Mouse (Mus musculus) heart, postnatal 0 days (tissue): ENCODE data around the gene Ripor3. TPM values are rescaled to one million over a fixed set of nuclear protein-coding genes. Genes with fewer than 3 reads are reported as not detected.
A peak's percentile ranks its signal among the peaks of the same experiment; 100 is the strongest.

Source experiments
- ATAC-seq: fragments of 200-750 bp; cut with Nextera tagmentation; 2 replicates; pipeline ENCODE4 v1.8.0; 2017; ENCODE audit warnings: low read depth, moderate number of reproducible peaks, moderate library complexity; ENCODE audit not compliant: insufficient read depth
- DNase-seq: peaks from one replicate; pipeline ENCODE4 v3.0.0-alpha.2; 2016; ENCODE audit warnings: low spot score
- H3K27ac ChIP-seq: fragments of 300-500 bp; sonication (generic); 2 replicates; pipeline ENCODE4 v1.5.1; 2014; ENCODE audit warnings: low read depth, mild to moderate bottlenecking
- H3K27me3 ChIP-seq: fragments of 300-500 bp; sonication (generic); 2 replicates; pipeline ENCODE4 v1.6.1; 2014; ENCODE audit warnings: low read length, mixed read lengths; ENCODE audit not compliant: control insufficient read depth, insufficient read depth
- H3K36me3 ChIP-seq: fragments of 300-500 bp; sonication (generic); replicated peaks from 2 replicates; pipeline ENCODE4 v1.6.1; 2014; ENCODE audit warnings: low read length, mixed read lengths; ENCODE audit not compliant: control insufficient read depth, insufficient read depth
- H3K4me1 ChIP-seq: fragments of 300-500 bp; sonication (generic); 2 replicates; pipeline ENCODE4 v1.6.1; 2014; ENCODE audit warnings: antibody characterized with exemption; ENCODE audit not compliant: control insufficient read depth, insufficient read depth
- H3K4me2 ChIP-seq: fragments of 300-500 bp; sonication (generic); 2 replicates; pipeline ENCODE4 v1.6.1; 2014; ENCODE audit warnings: low read depth, mild to moderate bottlenecking, low read length, moderate library complexity
- H3K4me3 ChIP-seq: fragments of 300-500 bp; sonication (generic); 2 replicates; pipeline ENCODE4 v1.5.1; 2014; ENCODE audit warnings: low read depth, low read length
- H3K9ac ChIP-seq: fragments of 300-500 bp; sonication (generic); replicated peaks from 2 replicates; pipeline ENCODE4 v1.6.1; 2014; ENCODE audit warnings: low read depth, low read length, mixed read lengths
- H3K9me3 ChIP-seq: fragments of 300-500 bp; sonication (generic); replicated peaks from 2 replicates; pipeline ENCODE4 v1.6.1; 2016; ENCODE audit warnings: low read length; ENCODE audit not compliant: control insufficient read depth
- CTCF ChIP-seq: IDR thresholded peaks from 2 replicates; pipeline ENCODE4 v1.5.1; 2016; ENCODE audit warnings: antibody characterized with exemption, control low read depth, low read depth
- EP300 ChIP-seq: IDR thresholded peaks from 2 replicates; pipeline ENCODE4 v1.6.1; 2016; ENCODE audit warnings: antibody characterized with exemption, low read depth
- WGBS: fragments of 180-500 bp; shearing (Covaris S2); extraction: QIAGEN DNeasy Blood & Tissue Kit; methylation state at CpG from one replicate; pipeline ENCODE4 v1.1.7; 2014; 5-methylcytosine and 5-hydroxymethylcytosine counted together
- polyA plus RNA-seq: library from polyadenylated mRNA; unstranded; fragments of >200 nt; fragmentation: Nextera tagmentation; extraction: Ambion mirVana; gene quantifications from 2 replicates; pipeline ENCODE4 v1.2.1, GENCODE M21; 2015
- total RNA-seq: library from RNA; depleted of rRNA; stranded (reverse); fragments of >200 nt; gene quantifications from 2 replicates; pipeline ENCODE4 v1.2.3, GENCODE M21; 2014; ENCODE audit warnings: low replicate concordance

Gene Ripor3
- total and polyA plus RNA-seq, 2 experiments from 2014 or later: 0.29 to 1.9 TPM

- no peak overlapping the region for H3K9ac ChIP-seq
- H3K27me3 ChIP-seq: no peaks in the 10 kb centered on the region
- H3K9me3 ChIP-seq: no peaks in the 10 kb centered on the region
- no peak for TF ChIP-seq CTCF
- 77% methylated on average over 3 of the region's 3 CpGs for WGBS
- no peak overlapping the region for H3K27ac ChIP-seq
- ATAC-seq (no peak), DNase-seq (no peak)
- peaks cover 25% of the 10 kb centered on the region for H3K4me1 ChIP-seq
- no peak overlapping the region for H3K4me3 ChIP-seq
- peaks cover 48% of the 10 kb centered on the region for H3K36me3 ChIP-seq
- no peak overlapping the region for H3K4me2 ChIP-seq
Measured at GRCm38 (mm10) chr2:167965911-167966310, 44.5 kb downstream of the Ripor3 start.

GRCm38 (mm10) chr2:167964320-167964719, 46.1 kb downstream of the Ripor3 start:
- TF ChIP-seq EP300 (no peak), CTCF (no peak)
- H3K27me3 ChIP-seq: no peaks in the 10 kb centered on the region
- 40% methylated on average over 9 of the region's 9 CpGs for WGBS
- peaks cover 44% of the 10 kb centered on the region for H3K36me3 ChIP-seq
- no peak overlapping the region for H3K4me2 ChIP-seq
- no peak overlapping the region for H3K9ac ChIP-seq
- H3K4me1 ChIP-seq: peaks cover 40% of the 10 kb centered on the region
- H3K27ac ChIP-seq: no peak overlapping the region
- no peaks in the 10 kb centered on the region for H3K9me3 ChIP-seq
- ATAC-seq (0 out of 2 replicates have a peak, but pooled peaks have one; percentile 12), DNase-seq (no peak)
- H3K4me3 ChIP-seq: no peak overlapping the region

- no peak overlapping the region for H3K9ac ChIP-seq
- peaks cover 39% of the 10 kb centered on the region for H3K36me3 ChIP-seq
- no peak overlapping the region for H3K4me2 ChIP-seq
- no peaks in the 10 kb centered on the region for H3K27me3 ChIP-seq
- H3K4me1 ChIP-seq: peaks cover 45% of the 10 kb centered on the region
- no peaks in the 10 kb centered on the region for H3K9me3 ChIP-seq
- H3K4me3 ChIP-seq: no peak overlapping the region
- peak overlapping the region; percentile 37 for H3K27ac ChIP-seq
- ATAC-seq: no peak
- WGBS: 78% methylated on average over 9 of the region's 9 CpGs
- no peak for DNase-seq
- TF ChIP-seq CTCF (no peak; the same call in 1 of the 2 replicates), EP300 (no peak)
Measured at GRCm38 (mm10) chr2:167963778-167964300, 46.6 kb downstream of the Ripor3 start.

GRCm38 (mm10) chr2:167963176-167963575, 47.2 kb downstream of the Ripor3 start:
- peak overlapping the region; percentile 37 for H3K27ac ChIP-seq
- no peaks in the 10 kb centered on the region for H3K9me3 ChIP-seq
- 45% methylated on average over 4 of the region's 4 CpGs for WGBS
- H3K4me1 ChIP-seq: peaks cover 52% of the 10 kb centered on the region
- H3K36me3 ChIP-seq: peaks cover 32% of the 10 kb centered on the region
- no peak for DNase-seq
- no peaks in the 10 kb centered on the region for H3K27me3 ChIP-seq
- no peak overlapping the region for H3K9ac ChIP-seq
- H3K4me3 ChIP-seq: no peak overlapping the region
- TF ChIP-seq EP300: no peak
- TF ChIP-seq CTCF: no peak
- no peak overlapping the region for H3K4me2 ChIP-seq
- ATAC-seq: peak; percentile 55; the same call in 1 of the 2 replicates

GRCm38 (mm10) chr2:167962347-167962746, 48.1 kb downstream of the Ripor3 start:
- Histone ChIP-seq H3K27me3 (no peaks in the 10 kb centered on the region), H3K36me3 (peaks cover 24% of the 10 kb centered on the region), H3K4me2 (no peak overlapping the region), H3K27ac (peak overlapping the region; percentile 18; the same call in 1 of the 2 replicates), H3K9me3 (no peaks in the 10 kb centered on the region), H3K9ac (0 out of 2 replicates have a peak overlapping the region, but pooled peaks have one; percentile 1), H3K4me1 (peaks cover 60% of the 10 kb centered on the region), H3K4me3 (no peak overlapping the region)
- no peak for TF ChIP-seq EP300
- TF ChIP-seq CTCF: no peak
- WGBS: 77% methylated on average over 6 of the region's 6 CpGs
- DNase-seq: no peak
- no peak for ATAC-seq

GRCm38 (mm10) chr2:167960584-167960983, 49.8 kb downstream of the Ripor3 start:
- no peak overlapping the region for H3K4me3 ChIP-seq
- H3K9me3 ChIP-seq: no peaks in the 10 kb centered on the region
- no peak for TF ChIP-seq EP300
- no peak for TF ChIP-seq CTCF
- ATAC-seq: no peak
- H3K27ac ChIP-seq: no peak overlapping the region
- 75% methylated on average over 8 of the region's 8 CpGs for WGBS
- H3K9ac ChIP-seq: 0 out of 2 replicates have a peak overlapping the region, but pooled peaks have one; percentile 13
- DNase-seq: no peak
- peaks cover 6% of the 10 kb centered on the region for H3K36me3 ChIP-seq
- H3K27me3 ChIP-seq: no peaks in the 10 kb centered on the region
- H3K4me2 ChIP-seq: no peak overlapping the region
- H3K4me1 ChIP-seq: peaks cover 60% of the 10 kb centered on the region
